Mouse (Mus musculus): ENCODE data around the gene Slc6a6. TPM values are rescaled to one million over a fixed set of nuclear protein-coding genes. Genes with fewer than 3 reads are reported as not detected.

The Slc6a6 gene
- polyA plus RNA-seq, 1 experiment, result 228 TPM

- Histone ChIP-seq H3K4me3 (replicated peaks; ENCODE audit: extremely low read depth, low read depth, low read length) (no peak overlapping the region), H3K4me1 (ENCODE audit: control insufficient read depth, insufficient read depth, low read length) (no peaks in the 10 kb centered on the region)
- no peak for DNase-seq
- WGBS, result 86% methylated on average over 3 of the region's 3 CpGs
- TF ChIP-seq POLR2A (IDR thresholded peaks at IDR 0.05; ENCODE audit: borderline replicate concordance, extremely low read depth, low read depth, low read length) (no peak), CTCF (IDR thresholded peaks at IDR 0.05; ENCODE audit: insufficient read depth, low read length) (no peak)
Observed at GRCm38 (mm10) chr6:91665990-91666700, 17.7 kb upstream of the Slc6a6 start.

- Histone ChIP-seq H3K4me1 (ENCODE audit: control insufficient read depth, insufficient read depth, low read length) (no peaks in the 10 kb centered on the region), H3K4me3 (replicated peaks; ENCODE audit: extremely low read depth, low read depth, low read length) (no peak overlapping the region)
- TF ChIP-seq CTCF (IDR thresholded peaks at IDR 0.05; ENCODE audit: insufficient read depth, low read length) (no peak), POLR2A (IDR thresholded peaks at IDR 0.05; ENCODE audit: borderline replicate concordance, extremely low read depth, low read depth, low read length) (no peak)
- 82% methylated on average over 4 of the region's 4 CpGs for WGBS
- no peak for DNase-seq
Observed at GRCm38 (mm10) chr6:91667141-91667540, 16.7 kb upstream of the Slc6a6 start.

DNA sequence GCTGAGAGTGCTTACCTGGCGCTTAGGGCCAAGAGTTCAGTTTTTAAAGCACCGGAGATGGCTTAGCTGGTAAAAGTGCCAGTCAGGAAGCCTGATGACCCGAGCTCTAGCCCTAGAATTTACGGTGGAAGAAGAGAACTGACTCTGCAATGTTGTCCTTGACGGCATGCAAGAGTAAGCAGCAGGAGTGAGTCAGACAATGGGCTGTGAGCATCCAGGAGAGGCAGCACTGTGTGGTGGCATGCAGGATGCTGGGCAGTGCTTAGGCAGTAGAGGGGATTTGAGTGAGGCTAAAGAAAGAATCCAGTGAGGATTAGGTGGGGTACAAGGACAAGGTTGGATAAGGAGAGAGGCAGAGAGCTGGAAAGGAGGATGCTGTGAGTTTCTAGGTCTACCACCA lies 15.6 kb upstream of the Slc6a6 start:
- DNase-seq, result no peak
- WGBS, result 64% methylated on average over 5 of the region's 5 CpGs
- Histone ChIP-seq H3K4me1 (ENCODE audit: control insufficient read depth, insufficient read depth, low read length) (no peaks in the 10 kb centered on the region), H3K4me3 (replicated peaks; ENCODE audit: extremely low read depth, low read depth, low read length) (no peak overlapping the region)
- TF ChIP-seq POLR2A (IDR thresholded peaks at IDR 0.05; ENCODE audit: borderline replicate concordance, extremely low read depth, low read depth, low read length), result no peak
- no peak for TF ChIP-seq CTCF (IDR thresholded peaks at IDR 0.05; ENCODE audit: insufficient read depth, low read length)

DNA sequence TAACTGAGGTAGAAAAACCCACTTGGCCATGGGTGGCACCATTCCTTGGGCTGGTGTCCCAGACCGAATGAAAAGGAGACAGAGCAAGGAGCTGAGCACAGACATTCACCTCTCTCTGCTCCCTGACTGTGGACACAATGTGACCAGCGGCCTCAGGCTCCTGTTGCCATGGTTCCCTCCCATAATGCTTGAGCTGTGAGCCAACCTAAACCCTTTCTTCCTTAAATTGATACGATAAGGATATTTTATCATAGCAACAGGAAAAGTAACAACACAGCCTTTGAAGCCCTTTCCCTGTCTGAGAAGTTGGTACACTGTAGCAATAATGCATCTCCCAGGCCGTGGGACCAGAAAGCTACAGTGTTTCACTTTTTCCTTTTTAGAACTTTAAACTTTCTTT lies 14.6 kb upstream of the Slc6a6 start:
- Histone ChIP-seq H3K4me3 (replicated peaks; ENCODE audit: extremely low read depth, low read depth, low read length) (no peak overlapping the region), H3K4me1 (ENCODE audit: control insufficient read depth, insufficient read depth, low read length) (no peaks in the 10 kb centered on the region)
- no peak for TF ChIP-seq POLR2A (IDR thresholded peaks at IDR 0.05; ENCODE audit: borderline replicate concordance, extremely low read depth, low read depth, low read length)
- TF ChIP-seq CTCF (IDR thresholded peaks at IDR 0.05; ENCODE audit: insufficient read depth, low read length), result no peak
- no peak for DNase-seq
- 66% methylated on average over 4 of the region's 4 CpGs for WGBS

- no peaks in the 10 kb centered on the region for H3K4me1 ChIP-seq (ENCODE audit: control insufficient read depth, insufficient read depth, low read length)
- TF ChIP-seq POLR2A (IDR thresholded peaks at IDR 0.05; ENCODE audit: borderline replicate concordance, extremely low read depth, low read depth, low read length) (no peak), CTCF (IDR thresholded peaks at IDR 0.05; ENCODE audit: insufficient read depth, low read length) (no peak)
- DNase-seq, result no peak
- 84% methylated on average over 6 of the region's 6 CpGs for WGBS
- no peak overlapping the region for H3K4me3 ChIP-seq (replicated peaks; ENCODE audit: extremely low read depth, low read depth, low read length)
Observed at GRCm38 (mm10) chr6:91670224-91670623, 13.6 kb upstream of the Slc6a6 start.

- Histone ChIP-seq H3K4me3 (replicated peaks; ENCODE audit: extremely low read depth, low read depth, low read length) (no peak overlapping the region), H3K4me1 (ENCODE audit: control insufficient read depth, insufficient read depth, low read length) (peaks cover 5% of the 10 kb centered on the region)
- DNase-seq, result no peak
- no peak for TF ChIP-seq CTCF (IDR thresholded peaks at IDR 0.05; ENCODE audit: insufficient read depth, low read length)
- no peak for TF ChIP-seq POLR2A (IDR thresholded peaks at IDR 0.05; ENCODE audit: borderline replicate concordance, extremely low read depth, low read depth, low read length)
- WGBS, result 47% methylated on average over 5 of the region's 5 CpGs
Observed at GRCm38 (mm10) chr6:91674757-91675350, 9.0 kb upstream of the Slc6a6 start.

DNA sequence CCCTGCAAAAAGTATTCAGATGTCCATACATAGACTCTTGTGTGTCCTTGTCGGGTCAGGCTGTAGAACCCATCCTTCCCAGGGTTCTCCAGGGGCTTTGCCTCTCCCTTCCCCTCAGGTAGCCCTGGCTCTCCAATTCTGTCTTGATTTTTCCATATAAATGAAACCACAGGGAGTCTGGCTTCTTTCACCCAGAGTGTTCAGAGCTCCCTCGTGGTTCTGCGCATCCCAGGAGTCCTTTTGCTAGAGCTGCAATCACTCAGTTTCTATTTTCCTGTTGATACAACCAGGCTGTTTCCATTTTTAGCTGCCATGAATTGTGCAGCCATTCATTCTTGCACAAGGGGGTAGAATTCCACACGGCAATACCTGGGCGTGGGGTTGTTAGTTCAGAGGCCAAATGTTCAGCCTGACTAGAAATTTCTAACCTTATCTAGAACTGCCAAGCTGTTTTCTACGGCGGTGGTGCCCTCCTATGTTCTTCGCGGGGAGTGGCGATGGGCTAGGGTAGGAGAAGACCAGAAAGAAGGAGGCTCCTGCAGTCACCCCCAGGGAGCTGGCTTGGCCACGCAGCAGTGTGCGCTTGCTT lies 5.3 kb upstream of the Slc6a6 start:
- Histone ChIP-seq H3K4me1 (ENCODE audit: control insufficient read depth, insufficient read depth, low read length) (peaks cover 9% of the 10 kb centered on the region), H3K4me3 (replicated peaks; ENCODE audit: extremely low read depth, low read depth, low read length) (peak overlapping the region; percentile 49)
- WGBS, result 40% methylated on average over 12 of the region's 12 CpGs
- no peak for TF ChIP-seq POLR2A (IDR thresholded peaks at IDR 0.05; ENCODE audit: borderline replicate concordance, extremely low read depth, low read depth, low read length)
- no peak for TF ChIP-seq CTCF (IDR thresholded peaks at IDR 0.05; ENCODE audit: insufficient read depth, low read length)
- DNase-seq, result no peak

DNA sequence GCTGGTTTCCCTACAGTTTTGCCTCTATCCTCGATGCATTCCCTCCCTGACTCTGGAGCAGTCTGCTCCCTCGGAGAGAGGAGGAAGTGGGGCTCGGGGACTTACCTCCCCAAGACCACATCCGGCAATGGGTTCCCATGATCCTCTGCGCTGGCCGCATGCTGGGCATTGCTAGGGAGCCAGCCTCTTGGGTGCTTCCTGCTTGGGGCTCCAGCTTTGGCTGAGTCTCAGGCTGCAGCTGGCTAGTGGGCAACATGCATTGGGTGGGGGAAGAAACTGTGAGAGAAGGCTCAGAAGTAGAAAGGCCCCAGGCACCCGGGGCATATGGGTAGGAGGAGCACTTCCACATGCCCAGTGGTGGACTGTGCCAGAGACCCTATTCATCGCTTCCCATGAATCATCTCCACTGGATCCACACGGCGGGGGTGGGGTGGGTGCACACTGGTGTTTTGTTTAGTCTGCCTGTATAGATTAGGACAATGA lies 4.7 kb upstream of the Slc6a6 start:
- WGBS, result 38% methylated on average over 10 of the region's 10 CpGs
- Histone ChIP-seq H3K4me3 (replicated peaks; ENCODE audit: extremely low read depth, low read depth, low read length) (peak overlapping the region; percentile 49), H3K4me1 (ENCODE audit: control insufficient read depth, insufficient read depth, low read length) (peaks cover 10% of the 10 kb centered on the region)
- TF ChIP-seq CTCF (IDR thresholded peaks at IDR 0.05; ENCODE audit: insufficient read depth, low read length), result no peak
- TF ChIP-seq POLR2A (IDR thresholded peaks at IDR 0.05; ENCODE audit: borderline replicate concordance, extremely low read depth, low read depth, low read length), result peak; percentile 42; the same call in 1 of the 2 replicates
- peak; percentile 49 for DNase-seq

DNA sequence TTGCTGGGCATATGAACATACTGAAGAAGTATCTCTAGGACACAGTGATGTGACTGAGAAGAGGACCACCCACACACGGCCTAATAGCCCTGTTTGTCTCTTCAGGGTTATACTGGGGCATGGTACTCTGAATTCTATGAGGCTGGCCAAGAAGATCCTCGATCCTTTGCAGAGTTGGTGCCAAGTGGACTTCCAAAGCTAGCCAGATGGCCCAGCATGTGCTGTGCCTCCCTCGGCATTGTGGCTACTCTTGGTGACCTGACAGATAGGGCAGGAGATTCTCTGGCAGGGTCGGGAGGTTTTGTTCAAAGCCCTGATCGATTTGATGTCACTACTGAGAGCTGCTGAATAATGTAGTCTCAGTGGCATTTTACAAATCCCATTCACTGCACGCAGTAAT lies 4.1 kb upstream of the Slc6a6 start:
- peaks cover 10% of the 10 kb centered on the region for H3K4me1 ChIP-seq (ENCODE audit: control insufficient read depth, insufficient read depth, low read length)
- TF ChIP-seq POLR2A (IDR thresholded peaks at IDR 0.05; ENCODE audit: borderline replicate concordance, extremely low read depth, low read depth, low read length), result no peak
- TF ChIP-seq CTCF (IDR thresholded peaks at IDR 0.05; ENCODE audit: insufficient read depth, low read length), result no peak
- DNase-seq, result no peak
- H3K4me3 ChIP-seq (replicated peaks; ENCODE audit: extremely low read depth, low read depth, low read length), result no peak overlapping the region
- 67% methylated on average over 6 of the region's 6 CpGs for WGBS

All from lung, adult 2 months (tissue).